Mouse (Mus musculus): ENCODE measurements at regions not wholly inside any gene's neighbourhood (a gene's known extent, or its start where the extent isn't known, plus 50 kb on each side); places are given as distances from the start of the nearest gene placed in this dataset.

GRCm38 (mm10) chr12:65944251-65944650 is 339.9 kb downstream of the Rpl10l start:
- DNase-seq (ENCODE audit: low spot score in 2 of 2), result no peak

DNA sequence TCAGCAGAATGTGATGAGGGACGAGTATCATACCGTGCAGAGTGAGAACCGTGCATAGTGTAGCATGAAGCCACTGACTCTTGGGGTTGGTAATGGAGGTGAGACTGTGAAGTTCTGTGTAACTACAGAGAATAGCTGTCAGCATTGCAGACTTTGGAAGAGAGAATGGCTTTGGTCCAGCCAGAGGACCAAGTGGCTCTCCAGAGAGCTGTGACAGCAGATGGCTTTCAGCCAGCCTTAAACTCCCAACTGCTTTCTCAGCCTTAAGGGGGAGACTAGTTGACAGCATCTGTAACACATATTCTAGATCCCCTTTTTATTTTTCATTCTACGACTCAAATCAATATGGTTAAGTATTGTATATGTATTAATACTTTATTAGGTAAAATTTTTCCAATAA is 342.0 kb downstream of the Rpl10l start:
- no peak for DNase-seq (ENCODE audit: low spot score in 2 of 2)

- peak in 1 of 2 experiments; percentile 0 for DNase-seq (ENCODE audit: low spot score in 2 of 2)
These were observed 352.4 kb downstream of the Rpl10l start for GRCm38 (mm10) chr12:65931848-65932247.

DNA sequence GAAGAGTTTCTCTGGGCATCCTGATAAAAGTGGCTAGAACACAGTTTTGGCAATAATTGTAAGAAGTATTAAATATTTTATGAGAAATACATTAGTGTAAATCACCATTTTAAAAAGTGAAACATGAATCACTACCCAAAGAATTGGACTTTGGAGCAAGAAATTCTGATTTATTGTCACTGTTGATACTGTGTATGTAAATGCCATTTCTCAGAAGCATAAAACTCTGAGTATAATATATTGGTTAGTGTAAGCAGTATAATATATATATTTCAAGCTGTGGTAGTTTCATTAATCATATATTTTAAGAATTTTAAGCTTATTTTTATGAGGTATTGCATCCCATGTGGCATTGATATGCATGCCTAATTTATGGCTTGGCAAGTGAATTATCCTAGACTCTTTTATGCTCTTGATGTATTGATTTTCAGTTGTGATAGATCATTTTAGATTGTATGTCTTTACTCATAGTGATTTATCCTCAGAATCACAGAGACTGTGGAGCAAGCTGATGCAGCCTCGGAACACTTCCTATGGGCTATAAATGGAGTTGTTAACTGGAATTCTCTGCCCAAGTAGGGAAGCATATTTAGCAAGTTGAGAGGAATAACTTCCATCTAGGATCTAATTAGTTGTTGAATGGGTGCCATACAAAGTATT is 354.4 kb downstream of the Rpl10l start:
- no peak for DNase-seq (ENCODE audit: low spot score in 2 of 2)
